Mouse (Mus musculus) bone marrow macrophage, adult 2 months (primary cell): Measurements from ENCODE around the gene Rnase13.

Experiments
- CTCF ChIP-seq: IDR thresholded peaks from 2 replicates; pipeline ENCODE4 v1.5.1; 2012; ENCODE audit warnings: low read depth, mild to moderate bottlenecking, low read length, moderate library complexity
- POLR2A ChIP-seq: IDR thresholded peaks from 2 replicates; pipeline ENCODE4 v1.6.1; 2012; ENCODE audit warnings: mild to moderate bottlenecking, low read depth, low read length, borderline replicate concordance

GRCm38 (mm10) chr14:51904706-51905105 lies 17.9 kb downstream of the Rnase13 start:
- TF ChIP-seq CTCF (no peak), POLR2A (no peak)
